Mouse (Mus musculus): ENCODE results near the gene Nt5m. TPM values are rescaled to one million over a fixed set of nuclear protein-coding genes. Genes with fewer than 3 reads are reported as not detected.

The Nt5m gene
- polyA plus RNA-seq, 1 experiment from 2014 or later, result 58.4 TPM

DNA sequence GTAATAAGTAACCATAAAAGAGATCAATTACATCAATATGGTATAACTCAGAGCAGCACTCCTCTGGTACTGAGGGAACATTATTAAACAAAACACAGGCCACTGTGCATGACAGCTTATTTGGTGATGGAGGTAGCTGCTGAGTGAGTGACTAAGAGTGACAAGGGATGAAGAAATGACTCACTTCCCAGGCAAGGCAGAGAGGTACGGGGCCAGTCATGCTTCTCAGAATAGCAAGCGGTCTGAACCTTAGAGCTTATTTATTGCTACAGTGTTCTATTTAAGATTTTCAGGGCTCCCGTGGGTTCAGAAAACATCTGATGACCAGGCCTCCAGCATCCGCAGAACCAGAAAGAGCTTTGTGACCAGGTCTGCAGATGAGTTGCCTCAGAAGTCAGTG is 74.5 kb downstream of the Nt5m start:
- H3K4me2 ChIP-seq (replicated peaks), result no peak overlapping the region
- H3K9me3 ChIP-seq, result no peaks in the 10 kb centered on the region
- H3K9ac ChIP-seq (replicated peaks), result no peak overlapping the region
- no peak for ATAC-seq (replicated peaks)
- no peak overlapping the region for H3K4me3 ChIP-seq
- H3K27me3 ChIP-seq, result no peaks in the 10 kb centered on the region
- no peak overlapping the region for H3K27ac ChIP-seq (replicated peaks)
- WGBS, result 91% methylated on average over 4 of the region's 4 CpGs
- H3K4me1 ChIP-seq, result no peaks in the 10 kb centered on the region
- no peaks in the 10 kb centered on the region for H3K36me3 ChIP-seq

DNA sequence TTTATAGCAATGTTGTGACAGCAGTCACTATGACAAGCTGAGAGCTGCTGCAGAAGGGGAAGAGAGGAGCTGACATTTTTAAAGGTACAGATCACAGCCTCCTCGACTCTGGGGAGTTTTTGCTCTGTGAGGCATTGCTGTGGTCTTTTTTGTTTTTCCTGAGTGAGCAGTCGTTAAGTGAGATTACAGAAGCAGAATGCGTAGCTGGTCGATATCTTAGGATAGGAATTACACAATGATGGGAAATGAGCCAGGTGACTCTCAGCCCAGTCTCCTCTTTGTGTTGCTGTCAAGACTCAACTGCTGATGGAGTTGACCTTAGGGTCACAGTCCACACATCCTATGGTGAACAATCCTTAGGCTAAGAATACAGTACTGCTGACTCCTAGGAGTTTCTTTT is 78.8 kb downstream of the Nt5m start:
- H3K4me1 ChIP-seq, result no peaks in the 10 kb centered on the region
- no peak overlapping the region for H3K4me3 ChIP-seq
- WGBS, result 28% methylated on average over 4 of the region's 4 CpGs
- H3K36me3 ChIP-seq, result no peaks in the 10 kb centered on the region
- no peak overlapping the region for H3K27ac ChIP-seq (replicated peaks)
- no peaks in the 10 kb centered on the region for H3K9me3 ChIP-seq
- no peak overlapping the region for H3K4me2 ChIP-seq (replicated peaks)
- H3K9ac ChIP-seq (replicated peaks), result no peak overlapping the region
- no peak for ATAC-seq (replicated peaks)
- H3K27me3 ChIP-seq, result no peaks in the 10 kb centered on the region

DNA sequence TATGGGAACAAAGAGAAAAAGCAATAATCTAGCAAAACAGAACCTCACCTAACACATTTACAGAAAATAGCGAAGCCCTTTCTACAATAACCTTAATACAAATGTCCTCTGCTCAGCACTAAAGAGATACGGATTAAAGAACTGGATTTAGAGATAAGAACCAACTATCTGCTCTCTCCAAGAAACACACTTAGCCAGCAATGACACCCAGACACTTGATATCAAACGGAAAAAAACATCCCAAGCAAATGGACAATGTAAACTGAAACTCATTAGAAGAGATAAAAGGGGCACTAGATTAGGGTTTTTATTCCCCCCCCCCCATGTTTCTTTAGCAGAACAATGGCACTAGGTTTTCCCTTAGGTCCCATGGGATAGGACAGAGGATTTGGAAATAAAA is 80.2 kb downstream of the Nt5m start:
- H3K9ac ChIP-seq (replicated peaks), result no peak overlapping the region
- H3K4me3 ChIP-seq, result no peak overlapping the region
- WGBS, result 76% methylated on average over 3 of the region's 3 CpGs
- no peaks in the 10 kb centered on the region for H3K4me1 ChIP-seq
- no peaks in the 10 kb centered on the region for H3K36me3 ChIP-seq
- no peak overlapping the region for H3K4me2 ChIP-seq (replicated peaks)
- no peaks in the 10 kb centered on the region for H3K9me3 ChIP-seq
- no peaks in the 10 kb centered on the region for H3K27me3 ChIP-seq
- ATAC-seq (replicated peaks), result no peak
- no peak overlapping the region for H3K27ac ChIP-seq (replicated peaks)

DNA sequence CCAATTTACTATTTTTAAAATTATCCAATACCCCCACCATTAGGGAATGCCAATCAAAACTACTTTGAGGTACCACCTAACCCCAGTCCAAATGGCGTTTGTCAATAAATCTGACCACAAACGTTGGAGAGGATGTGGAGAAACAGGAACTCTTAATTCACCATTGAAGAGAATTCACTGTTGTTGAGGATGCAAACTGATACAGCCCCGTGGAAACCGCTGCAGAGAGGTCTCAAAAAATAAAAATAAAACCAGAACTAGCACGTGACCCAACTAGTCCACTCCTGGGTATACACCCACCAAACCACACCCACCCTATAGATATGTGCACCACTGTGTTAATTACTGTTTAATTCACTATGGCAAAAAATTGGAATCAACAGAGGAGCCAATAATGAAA is 81.1 kb downstream of the Nt5m start:
- Histone ChIP-seq H3K27ac (replicated peaks) (no peak overlapping the region), H3K36me3 (no peaks in the 10 kb centered on the region), H3K9ac (replicated peaks) (no peak overlapping the region), H3K4me3 (no peak overlapping the region), H3K4me1 (no peaks in the 10 kb centered on the region), H3K4me2 (replicated peaks) (no peak overlapping the region), H3K9me3 (no peaks in the 10 kb centered on the region), H3K27me3 (no peaks in the 10 kb centered on the region)
- no peak for ATAC-seq (replicated peaks)
- WGBS, result 81% methylated on average over 5 of the region's 5 CpGs

DNA sequence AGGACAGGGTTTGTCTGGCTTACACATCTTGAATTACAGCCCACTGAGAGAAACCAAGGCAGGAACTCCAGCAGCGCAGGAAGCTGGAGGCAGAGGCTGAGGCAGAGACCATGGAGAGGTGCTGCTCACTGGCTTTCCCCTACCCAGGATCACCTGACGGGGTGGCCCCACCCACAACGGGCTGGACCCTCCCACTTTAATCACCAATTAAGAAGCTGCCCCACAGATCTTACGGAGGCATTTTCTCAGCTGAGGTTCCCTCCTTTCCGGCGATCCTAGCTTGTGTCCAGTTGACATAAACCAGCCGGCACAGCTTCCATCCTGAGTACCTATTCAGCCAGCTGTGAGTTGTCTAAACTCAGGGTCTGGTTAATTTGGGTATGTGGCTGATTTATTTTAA is 82.0 kb downstream of the Nt5m start:
- 8% methylated on average over 7 of the region's 7 CpGs for WGBS
- Histone ChIP-seq H3K27ac (replicated peaks) (no peak overlapping the region), H3K36me3 (no peaks in the 10 kb centered on the region), H3K4me1 (no peaks in the 10 kb centered on the region), H3K9ac (replicated peaks) (no peak overlapping the region), H3K4me2 (replicated peaks) (no peak overlapping the region), H3K27me3 (no peaks in the 10 kb centered on the region), H3K4me3 (no peak overlapping the region), H3K9me3 (no peaks in the 10 kb centered on the region)
- no peak for ATAC-seq (replicated peaks)

DNA sequence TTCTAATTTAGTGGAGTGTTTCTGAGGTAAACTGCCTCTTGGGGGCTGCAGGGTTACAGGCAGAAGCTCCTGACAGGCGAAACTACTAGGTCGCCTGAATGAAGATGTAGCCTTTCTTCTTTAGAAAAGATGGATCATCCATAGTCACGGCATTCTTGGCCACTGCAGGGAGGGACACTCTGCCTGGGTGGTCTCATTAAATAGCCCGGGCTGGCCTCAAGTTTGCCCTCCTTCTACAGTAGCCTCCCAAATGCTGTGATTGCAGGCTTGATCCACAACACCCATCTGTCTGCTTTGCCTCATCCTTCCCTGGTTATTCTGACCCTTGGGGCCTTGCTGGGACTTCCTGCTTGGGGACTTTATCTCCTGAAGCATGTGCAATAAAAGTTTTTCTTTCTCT is 90.8 kb downstream of the Nt5m start:
- Histone ChIP-seq H3K9ac (replicated peaks) (no peak overlapping the region), H3K9me3 (no peaks in the 10 kb centered on the region), H3K4me2 (replicated peaks) (no peak overlapping the region), H3K4me1 (no peaks in the 10 kb centered on the region), H3K27me3 (no peaks in the 10 kb centered on the region), H3K27ac (replicated peaks) (no peak overlapping the region), H3K36me3 (no peaks in the 10 kb centered on the region), H3K4me3 (no peak overlapping the region)
- 51% methylated on average over 4 of the region's 4 CpGs for WGBS
- no peak for ATAC-seq (replicated peaks)

Other genes with a start within 250 kb of the Nt5m start
- gene Olfr223, start 246.2 kb upstream of the Nt5m start, polyA plus RNA-seq (2015; fragmentation: Nextera tagmentation; extraction: Ambion mirVana), result not detected in 2 replicates
- 77.4 and 92.9 TPM in 2 replicates for gene Mprip, start 178.1 kb upstream of the Nt5m start, polyA plus RNA-seq (2015; fragmentation: Nextera tagmentation; extraction: Ambion mirVana)
- gene Pld6, start 51.8 kb upstream of the Nt5m start, polyA plus RNA-seq (2015; fragmentation: Nextera tagmentation; extraction: Ambion mirVana), result 3.6 and 4.0 TPM in 2 replicates
- gene Flcn, start 29.4 kb upstream of the Nt5m start, polyA plus RNA-seq (2015; fragmentation: Nextera tagmentation; extraction: Ambion mirVana), result 44.6 and 45.9 TPM in 2 replicates
- gene Cops3, start 391 bp downstream of the Nt5m start, polyA plus RNA-seq (2015; fragmentation: Nextera tagmentation; extraction: Ambion mirVana), result 205 and 208 TPM in 2 replicates
- 39.8 and 39.9 TPM in 2 replicates for gene Med9, start 108.8 kb downstream of the Nt5m start, polyA plus RNA-seq (2015; fragmentation: Nextera tagmentation; extraction: Ambion mirVana)
- gene Rasd1, start 125.5 kb downstream of the Nt5m start, polyA plus RNA-seq (2015; fragmentation: Nextera tagmentation; extraction: Ambion mirVana), result 0.86 and 1.2 TPM in 2 replicates
- gene Pemt, start 207.0 kb downstream of the Nt5m start, polyA plus RNA-seq (2015; fragmentation: Nextera tagmentation; extraction: Ambion mirVana), result 5.5 and 5.8 TPM in 2 replicates

Measured in forebrain, embryonic 15.5 days (tissue).